Mouse (Mus musculus) heart, adult 9 months (tissue): ENCODE results near the gene Cbarp.

Experiments used
- DNase-seq, 2 experiments: peaks; one replicate each; pipeline ENCODE4 v3.0.0; 2022; ENCODE audit warnings: low spot score in 2 of 2

The Cbarp gene

DNA sequence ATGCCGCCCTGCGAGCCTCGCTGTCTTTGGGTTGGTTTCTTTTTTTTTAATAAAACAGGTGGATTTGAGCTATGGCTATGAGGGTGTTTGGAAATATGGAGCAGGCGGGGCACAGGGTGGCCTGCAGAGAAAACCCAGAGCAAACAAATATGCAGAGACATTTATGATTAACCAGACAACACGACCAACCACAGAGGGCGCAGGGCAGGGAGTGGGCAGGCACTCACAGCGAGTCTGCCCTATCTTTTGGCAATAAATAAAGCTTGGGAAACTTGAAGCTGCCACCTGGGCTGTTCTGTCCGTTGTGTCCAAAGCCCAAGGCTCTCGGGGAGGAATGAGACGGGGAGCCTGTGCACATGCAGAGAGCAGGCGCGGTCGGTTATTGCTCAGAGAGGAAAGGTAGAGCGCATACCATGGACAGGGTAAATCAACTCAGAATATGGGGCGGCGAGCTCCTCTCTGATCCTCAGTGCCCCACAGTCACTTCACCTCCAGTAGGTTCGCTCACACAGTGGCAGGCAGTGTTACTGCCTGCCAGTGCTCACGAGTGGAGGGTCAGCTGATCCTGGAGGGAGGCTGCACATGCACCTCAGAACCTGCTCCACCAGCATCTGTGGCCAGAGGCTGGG lies 10.1 kb downstream of the Cbarp start:
- DNase-seq: no peak

DNA sequence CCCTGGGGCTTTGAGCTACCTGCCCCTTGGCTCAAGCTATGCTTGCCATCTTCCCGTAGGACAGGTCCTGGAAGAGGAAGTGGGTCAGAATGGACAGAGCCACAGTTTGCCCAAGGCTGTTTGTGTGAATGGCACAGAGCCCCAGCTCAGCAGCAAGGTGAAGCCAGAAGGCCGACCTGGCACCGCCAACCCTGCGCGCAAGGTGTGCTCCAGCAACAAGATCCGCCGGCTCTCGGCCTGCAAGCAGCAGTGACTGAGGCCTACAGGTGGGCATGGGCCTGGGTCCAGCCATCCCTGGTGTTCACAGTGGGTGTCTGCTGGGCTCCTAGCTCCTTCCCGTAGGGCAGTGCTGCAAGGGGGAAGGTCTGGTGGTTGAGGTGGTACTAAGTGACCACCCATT lies 10.8 kb downstream of the Cbarp start:
- DNase-seq: no peak

DNA sequence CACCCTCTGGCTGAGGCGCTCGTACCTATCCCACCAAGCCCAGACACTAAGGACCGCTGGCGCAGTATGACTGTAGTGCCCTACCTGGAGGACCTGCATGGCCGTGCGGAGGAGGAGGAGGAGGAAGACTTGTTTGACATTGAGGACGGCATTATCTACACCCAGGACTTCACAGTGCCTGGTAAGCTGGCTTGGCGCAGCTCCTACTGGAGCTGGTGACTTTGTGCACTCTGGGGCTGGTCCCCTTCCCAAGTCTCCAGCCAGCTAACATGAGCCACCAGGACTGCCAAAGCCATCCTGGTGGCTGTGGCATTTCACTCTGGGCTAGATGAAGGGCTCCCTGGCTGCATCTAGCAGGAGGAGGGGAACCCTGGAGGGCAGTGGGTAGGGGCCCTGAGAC lies 12.7 kb downstream of the Cbarp start:
- DNase-seq: no peak

DNA sequence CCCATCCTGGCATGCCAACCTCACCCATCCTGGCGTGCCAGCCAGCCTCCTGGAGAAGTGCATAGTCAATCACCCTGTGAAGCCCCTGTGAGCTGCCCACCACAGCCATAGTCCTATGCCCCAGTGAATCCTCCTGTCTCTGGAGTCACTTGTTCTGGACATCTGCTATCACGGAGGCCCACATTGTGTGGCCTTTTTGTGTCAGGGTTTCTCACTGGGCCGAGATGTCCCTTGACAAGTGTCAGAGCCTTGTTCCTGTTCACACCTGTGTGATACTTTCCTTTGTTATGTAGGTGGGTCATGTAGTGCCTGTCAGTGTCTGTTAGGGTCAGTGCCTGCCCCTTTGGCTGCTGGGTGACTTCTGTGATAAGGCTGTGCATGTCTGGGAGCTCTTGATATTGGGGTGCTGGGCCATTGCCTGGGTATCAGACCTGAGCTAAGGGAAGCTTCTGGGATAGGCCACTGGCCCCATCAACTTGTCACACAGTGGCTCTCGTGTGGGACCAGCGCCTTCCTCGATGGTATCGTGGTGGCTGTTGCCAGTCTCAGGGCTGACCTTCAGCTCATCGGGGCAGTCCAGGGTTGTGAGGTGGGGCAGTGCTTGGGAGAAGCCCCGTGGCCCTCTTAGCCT lies 16.6 kb downstream of the Cbarp start:
- no peak for DNase-seq

DNA sequence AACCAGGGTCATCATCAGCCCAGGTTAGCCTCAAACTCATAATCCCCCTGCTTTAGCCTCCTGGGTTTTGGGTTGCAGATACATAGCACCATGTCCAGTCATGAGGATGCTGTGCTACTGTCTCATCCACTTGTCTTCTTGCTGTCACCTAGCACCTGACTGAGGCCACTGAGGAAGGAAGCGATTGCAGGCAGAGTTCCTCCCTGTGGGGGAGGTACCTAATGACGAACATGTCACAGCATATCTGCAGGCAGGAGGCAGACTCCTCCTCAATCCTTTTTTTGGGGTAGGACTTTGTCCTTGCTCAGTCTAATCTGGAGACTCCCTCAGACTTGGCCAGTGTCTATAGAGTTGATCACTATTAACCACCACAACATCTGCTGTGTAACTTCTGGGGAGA lies 19.0 kb downstream of the Cbarp start:
- no peak for DNase-seq

DNA sequence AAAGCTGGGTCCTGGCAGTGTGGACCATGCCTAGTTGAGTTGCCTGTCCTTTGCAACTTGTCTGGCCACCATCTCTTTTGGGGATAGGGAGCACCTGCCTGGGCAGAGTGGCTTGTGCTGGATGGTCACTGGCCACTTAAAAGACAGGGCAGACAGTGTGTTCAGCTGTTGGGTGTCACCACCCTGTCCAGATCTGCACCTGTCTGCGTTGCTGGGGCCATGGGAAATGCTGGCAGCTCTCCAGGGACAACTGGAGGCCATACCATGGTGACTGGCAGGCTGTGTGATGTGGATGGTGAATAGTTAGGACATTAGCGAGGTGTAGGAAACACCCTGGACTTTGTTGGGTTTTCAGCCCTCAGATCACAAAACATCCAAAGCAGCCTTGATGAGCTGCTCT lies 20.5 kb downstream of the Cbarp start:
- no peak for DNase-seq

DNA sequence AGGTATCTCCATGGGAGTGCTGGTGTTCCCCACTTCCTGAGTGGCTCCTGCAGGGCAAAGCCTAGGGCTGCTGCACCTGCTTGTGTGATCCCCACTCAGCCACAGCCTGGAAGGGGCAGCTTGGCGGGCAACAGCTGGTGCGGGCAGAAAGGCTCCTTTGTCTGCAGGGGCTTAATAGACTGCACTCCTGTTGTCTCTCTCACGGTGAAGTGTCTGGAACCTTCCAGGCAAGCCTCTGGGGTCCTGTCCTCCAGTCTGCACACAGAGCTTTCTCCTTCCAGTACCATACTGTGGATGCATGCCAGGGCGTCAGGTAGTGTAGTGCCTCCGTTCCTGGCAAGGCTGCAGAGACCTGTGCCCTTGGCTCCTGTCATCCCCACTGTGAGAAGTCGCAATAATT lies 22.1 kb downstream of the Cbarp start:
- no peak for DNase-seq

DNA sequence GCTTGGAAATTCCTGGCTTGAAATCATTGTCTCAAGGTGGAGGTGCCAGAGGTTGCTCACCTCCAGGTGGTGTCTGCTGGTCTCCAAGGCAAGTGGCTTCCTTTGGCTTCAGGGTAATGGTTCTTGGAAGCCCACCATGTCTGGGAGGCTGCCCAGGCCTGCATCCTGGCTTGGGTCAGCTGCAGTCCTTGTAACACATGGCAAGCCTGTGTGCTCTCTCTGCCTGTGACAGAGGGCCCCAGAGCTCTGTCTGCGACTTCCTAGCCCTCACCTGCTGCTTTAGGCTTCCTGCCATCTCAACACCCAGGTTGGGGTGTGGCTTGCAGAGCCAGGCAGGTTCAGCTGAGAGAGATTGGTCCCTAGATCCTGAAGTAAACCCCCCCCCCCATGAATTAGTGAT lies 22.9 kb downstream of the Cbarp start:
- no peak for DNase-seq

DNA sequence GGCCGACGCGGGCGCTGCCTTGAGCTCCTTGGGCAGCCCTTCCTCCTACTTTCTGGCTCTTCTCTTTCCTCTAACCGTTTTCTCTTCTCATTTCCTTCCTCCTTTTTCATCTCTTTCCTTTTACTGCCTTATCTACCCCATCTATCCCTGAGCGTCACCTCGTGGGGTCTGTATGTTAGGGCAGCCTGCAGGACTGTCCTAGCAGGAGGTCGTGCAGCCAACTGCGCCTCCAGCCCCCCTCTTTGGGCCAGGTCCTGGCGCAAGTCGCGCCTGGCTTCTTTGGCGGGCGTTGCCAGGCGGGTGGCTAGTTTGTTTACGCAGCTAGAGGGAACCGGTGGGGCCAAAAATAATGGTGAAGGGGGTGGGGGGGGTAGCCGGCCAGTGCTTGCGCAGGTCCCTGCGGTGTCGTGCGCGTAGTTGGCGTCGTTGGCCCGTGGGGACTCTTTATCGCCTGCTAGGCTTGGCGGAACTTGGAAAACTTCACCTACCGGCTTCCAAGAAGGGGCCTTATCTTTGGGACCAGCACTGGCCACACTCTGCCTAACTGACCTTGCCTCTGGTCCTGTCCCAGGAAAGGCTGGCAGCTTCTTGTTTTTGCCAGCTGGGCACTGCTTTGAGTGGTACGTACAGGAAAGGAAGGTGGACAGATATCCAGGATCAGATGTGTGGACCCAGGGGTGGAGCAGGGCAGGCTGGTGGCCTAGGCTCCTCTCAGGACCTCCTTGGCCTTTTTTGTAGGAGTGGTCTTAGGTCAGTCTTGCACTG lies 23.5 kb downstream of the Cbarp start:
- peak; percentile 76 to 79 for DNase-seq

DNA sequence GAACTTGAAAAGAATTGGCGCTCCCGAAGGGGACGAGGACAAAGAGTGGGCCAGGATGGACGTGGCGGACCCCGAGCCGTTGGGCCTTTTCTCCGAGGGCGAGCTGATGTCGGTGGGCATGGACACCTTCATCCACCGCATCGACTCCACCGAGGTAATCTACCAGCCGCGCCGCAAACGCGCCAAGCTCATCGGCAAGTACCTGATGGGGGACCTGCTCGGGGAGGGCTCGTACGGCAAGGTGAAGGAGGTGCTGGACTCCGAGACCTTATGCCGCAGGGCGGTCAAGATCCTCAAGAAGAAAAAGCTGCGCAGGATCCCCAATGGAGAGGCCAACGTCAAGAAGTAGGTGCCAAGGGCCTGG lies 24.1 kb downstream of the Cbarp start:
- DNase-seq: peak in 1 of 2 experiments; percentile 41

DNA sequence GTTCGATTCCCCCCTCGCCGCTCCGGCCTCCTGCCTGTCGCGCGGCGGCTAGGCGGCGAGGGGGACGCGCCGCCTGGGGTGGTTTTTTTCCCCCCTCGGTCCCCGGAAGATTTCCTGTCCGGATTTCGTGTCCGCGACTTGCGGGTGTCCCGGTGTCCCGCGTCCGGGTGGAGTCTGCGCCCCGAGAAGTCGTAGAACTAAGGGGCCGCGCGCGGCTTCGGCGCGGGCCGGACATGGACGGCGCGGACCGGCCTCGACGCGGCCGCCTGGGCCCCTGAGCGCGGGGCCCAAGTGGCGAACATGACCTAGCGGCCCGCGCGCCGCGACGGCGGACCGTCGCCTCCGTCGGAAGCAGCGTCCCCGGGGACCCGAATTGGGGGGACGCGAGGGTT lies 24.7 kb downstream of the Cbarp start:
- no peak for DNase-seq

DNA sequence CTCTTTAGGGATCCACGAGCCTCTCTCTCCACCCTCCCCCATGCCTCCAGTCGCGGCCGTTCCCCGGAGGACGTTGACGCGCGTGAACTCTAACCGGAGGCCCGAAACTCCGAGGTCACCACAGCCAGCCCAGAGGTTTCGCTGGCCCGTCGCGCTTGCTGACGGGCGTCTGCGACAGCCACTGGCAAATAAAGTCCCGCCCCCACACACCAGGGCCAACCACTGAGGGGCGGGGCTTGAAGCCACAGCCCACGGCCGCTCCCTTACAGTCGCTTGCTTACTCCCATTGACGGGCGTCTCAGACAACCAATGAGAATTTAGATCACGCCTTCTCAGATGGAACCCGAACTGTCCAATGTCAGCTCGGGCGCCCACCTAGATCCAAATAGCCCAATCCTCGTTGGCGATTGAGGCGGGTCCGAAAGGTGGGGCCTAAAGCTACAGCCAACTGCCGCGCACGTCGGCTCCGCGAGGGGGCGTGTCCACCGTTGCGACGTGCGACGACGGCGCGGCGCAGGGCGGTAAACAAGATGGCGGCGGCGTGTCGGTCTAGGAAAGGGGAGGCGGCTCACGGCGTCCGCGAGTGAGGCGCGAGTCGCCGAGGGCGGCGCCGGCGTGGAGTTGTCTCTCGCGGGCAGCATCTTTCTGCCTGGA lies 25.2 kb downstream of the Cbarp start, which contains the start of gene Stk11:
TSS of gene Stk11 (plus strand) at position 514 of the 654 bp plus-strand sequence.
- peak; percentile 100 for DNase-seq

DNA sequence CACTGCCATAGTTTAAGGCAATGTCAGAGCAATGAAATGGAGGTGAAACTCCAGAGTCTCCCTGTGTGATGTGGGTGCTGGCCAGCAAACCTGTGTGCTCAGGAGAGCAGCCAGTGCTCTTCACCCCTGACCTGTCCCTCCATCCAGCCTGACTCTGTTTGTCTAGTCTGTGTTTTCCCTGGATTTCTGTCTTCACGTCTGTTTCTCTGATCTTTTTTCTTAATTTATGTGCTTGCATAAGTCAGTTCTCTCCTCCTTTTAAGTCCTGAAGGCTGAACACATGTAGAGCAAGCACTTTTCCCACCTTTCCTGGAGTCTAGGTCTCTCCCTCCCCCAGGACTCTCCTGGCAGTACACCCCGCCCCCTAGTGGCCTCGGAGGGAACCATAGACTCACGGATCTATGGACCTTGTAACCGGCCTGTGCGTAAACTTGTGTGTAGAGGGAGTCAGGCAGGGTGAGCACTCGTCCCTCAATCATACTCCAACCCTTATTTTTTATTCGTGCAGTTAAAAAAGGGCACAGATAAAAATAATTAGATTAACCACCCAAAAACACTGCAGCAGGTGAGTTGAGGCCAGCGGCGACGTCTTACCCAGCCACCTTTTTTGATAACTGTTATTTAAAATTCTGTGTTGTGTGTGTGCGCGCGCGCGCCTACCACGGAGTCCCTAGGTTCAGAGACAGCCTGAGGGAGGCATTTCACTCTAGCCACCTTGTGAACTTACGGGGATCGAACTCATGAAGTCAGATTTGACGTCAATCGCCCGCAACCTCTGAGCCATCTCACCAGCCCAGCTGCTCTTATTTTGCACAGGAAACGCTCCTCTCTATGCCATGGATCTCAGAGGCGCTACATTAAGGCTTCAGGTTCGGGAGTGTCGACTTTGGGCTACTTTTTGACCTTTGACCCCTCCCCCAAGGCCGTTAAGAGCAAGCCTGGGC lies 26.0 kb downstream of the Cbarp start:
- peak; percentile 89 to 92 for DNase-seq

DNA sequence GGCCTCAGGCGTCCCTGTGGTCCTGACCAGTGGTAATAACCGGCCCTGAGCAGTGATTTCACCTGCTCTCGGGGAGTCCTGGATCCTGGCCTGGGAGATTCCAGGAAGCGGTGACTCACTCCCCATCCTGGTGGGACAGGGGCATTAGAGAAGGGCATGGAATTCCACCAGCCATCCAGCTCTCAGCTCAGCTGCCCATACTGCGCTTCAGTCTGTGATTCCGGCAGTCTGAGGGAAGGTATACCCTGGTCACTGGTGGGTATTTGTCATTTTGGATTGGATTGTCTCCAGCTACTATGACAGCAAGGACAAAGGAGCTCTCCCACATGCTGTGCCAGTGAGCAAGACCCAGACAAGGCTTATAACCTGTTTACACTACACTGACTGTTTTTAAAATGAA lies 33.0 kb downstream of the Cbarp start:
- no peak for DNase-seq

DNA sequence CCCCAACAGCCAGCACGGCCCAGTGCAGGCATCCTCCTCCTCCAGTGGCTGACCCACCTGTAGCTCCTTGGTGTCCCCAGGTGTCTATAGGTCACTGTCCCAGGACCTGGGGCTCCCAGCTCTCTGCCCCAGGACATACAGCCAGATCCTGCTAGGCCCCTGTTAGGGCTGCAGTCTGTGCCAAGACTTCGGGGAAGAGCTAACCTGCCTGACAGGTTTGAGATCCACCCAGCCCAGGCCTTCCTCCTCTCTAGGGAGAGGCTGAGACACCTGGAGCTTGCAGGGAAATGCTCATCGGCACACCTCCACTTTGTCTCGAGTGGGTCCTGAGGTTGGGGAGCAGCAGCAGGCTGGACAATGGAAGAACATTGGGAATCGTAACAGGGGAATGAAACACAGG lies 34.7 kb downstream of the Cbarp start:
- no peak for DNase-seq

DNA sequence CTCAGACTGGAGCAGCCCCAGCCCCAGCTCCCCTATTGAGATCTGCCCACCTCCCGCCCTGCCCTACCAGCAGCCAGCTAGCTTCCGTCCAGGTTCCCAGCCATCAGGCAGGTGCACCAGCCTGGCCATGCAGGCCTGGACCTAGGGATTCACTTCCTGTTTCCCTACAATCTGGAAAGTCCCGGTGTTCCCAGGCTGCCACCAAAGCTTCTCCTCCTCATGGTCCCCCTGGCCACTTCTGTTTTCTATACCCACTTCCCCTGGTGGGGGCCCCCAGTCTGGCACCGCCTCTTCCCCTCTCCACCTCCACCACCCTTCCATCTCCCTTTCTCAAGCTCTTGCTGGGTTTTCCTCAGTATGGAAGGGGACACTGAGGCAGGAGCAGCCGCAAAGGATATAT lies 35.2 kb downstream of the Cbarp start, which contains the start of gene Sbno2:
TSS of gene Sbno2 (minus strand) at position 112 of the 400 bp plus-strand sequence.
- no peak for DNase-seq

DNA sequence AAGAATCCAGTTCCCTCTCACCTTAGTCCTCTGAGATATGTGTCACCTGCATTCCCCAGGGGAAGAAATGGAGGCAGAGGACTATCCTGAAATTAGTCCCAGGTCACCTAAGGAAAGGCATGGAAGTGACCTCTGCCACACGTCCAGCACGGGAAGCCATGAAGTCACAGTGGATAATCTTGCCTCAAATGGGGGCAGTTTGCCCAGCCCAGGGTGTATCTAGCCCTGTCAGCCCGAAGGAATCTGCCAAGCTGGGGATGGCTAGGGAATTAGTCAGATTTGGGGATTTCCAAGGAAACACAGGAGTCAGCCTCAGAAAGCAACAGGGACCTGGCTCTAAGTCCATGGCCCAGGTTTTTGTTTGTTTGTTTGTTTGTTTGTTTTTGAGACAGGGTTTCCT lies 36.5 kb downstream of the Cbarp start:
- no peak for DNase-seq

DNA sequence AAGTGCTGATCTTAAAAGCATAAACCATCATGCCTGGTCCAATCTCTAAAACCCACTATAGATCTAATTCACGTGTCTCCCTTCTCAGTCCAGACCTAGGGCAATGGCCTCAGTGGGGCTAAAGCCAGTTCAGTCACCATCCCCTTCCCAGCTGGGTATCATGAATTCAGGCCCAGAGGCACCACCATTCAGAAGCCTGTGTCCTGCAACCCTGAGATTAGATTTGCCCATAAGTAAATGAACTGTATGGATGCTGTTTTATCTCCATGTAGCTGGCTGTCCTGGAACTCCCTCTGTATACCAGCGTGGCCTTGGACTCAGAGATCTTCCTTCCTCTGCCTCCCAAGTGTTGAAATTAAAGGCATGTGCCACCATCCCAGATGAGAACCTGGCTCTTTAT lies 37.6 kb downstream of the Cbarp start:
- DNase-seq: no peak

DNA sequence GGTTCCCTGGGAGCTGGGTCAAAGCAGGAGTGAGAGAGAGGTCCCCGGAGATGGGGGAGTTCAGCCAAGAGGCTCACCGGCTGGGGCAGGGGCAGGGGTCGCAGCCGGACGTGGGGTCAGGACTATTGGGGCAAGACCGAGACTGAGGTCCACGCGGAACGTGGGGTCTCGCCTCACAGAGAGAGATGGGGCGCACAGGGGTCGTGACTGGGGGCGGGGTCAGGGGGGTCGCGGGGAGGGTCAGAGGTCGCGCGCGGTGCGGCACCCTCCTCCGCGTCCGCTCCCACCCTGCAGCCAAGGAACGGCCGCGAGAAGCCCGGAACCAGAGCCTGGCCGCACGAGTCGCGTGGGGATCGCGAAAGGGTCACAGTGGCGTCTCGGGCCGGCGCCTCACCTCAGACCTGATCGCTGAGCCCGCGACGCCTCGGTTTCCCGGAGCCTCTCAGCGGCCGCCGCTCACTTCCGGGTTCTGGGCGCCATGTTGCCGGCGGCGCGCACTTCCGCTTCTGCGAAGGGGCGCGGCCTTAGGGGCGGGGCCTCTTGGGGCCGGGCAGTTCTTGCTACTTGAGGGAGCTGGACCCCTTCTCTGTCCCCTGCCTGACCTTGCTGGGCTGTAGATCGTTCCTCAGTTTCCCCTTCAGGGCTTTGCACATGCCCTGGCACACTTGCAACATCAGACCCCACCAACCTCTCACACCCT lies 38.3 kb downstream of the Cbarp start:
- DNase-seq: peak; percentile 81 to 87

DNA sequence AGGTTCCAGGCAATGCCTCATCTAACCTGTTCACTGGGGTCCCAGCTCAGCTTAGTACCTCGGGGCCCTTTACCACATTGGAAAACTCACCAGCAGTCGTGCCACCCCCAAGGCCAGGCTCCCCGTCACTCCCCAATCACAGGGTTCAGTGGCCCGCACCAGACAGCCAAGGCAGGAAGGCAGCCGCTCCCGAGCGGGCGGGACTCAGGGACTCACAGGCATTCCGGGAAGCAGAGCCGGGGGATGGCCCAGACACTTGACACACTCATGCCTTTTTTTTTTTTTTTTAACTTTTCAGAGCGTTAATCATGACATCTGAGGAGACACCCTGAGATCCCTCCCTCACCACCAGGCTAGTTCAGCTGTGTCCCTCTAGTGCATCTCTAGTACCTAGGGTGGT lies 39.7 kb downstream of the Cbarp start:
- DNase-seq: peak in 1 of 2 experiments; percentile 28

DNA sequence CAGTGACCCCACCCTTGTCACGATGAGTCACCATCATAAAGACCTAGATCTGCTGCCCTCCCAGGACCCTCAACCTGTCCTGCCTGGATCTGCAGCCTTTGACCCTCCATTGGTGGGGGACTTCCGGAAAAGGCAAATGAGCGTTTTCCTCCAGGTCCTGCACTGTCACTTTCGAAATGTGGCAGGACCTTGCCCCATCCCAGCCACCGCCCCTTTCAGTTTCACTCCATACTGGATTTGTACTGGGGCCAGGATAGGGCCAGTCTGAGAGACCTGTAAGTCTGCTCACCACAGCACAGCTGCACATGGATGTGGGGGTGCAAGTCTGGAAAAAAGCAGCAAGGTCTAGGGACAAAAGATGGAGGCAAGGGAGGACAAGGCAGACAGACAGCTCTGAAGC lies 42.0 kb downstream of the Cbarp start:
- no peak for DNase-seq
